In genomic region chr10:94335047-94335446, GRCm38 (mm10) we compare ENCODE assay signal across 32 mouse cellular contexts. TPM values are rescaled to one million over a fixed set of nuclear protein-coding genes. Genes with fewer than 3 reads are reported as not detected.
"Had no signal": no experiment of that assay in that cellular context is flagged by ENCODE, and none has a peak within 500 bp of the region (broad histone marks: within the 10 kb centered on the region; RNA-seq: fewer than 3 reads in every experiment).

No protein-coding gene starts in this region.

- H3K27ac ChIP-seq: embryonic facial prominence, embryonic 12.5 days; embryonic facial prominence, embryonic 13.5 days; embryonic facial prominence, embryonic 15.5 days; forebrain, embryonic 10.5 days; forebrain, embryonic 12.5 days; forebrain, embryonic 13.5 days; forebrain, embryonic 15.5 days; gastrocnemius, adult 2 months; heart, adult 2 months had no signal

- DNase-seq: cerebellum, adult 2 months; cerebellum, adult 8-10 months; cerebellum, adult 9-10 months; cerebellum, adult 9-11 months; cerebellum, postnatal 10 days; cerebellum, postnatal 14 days; cerebellum, postnatal 25 days; cerebellum, postnatal 36 days; embryo, embryonic 11 days; forebrain, postnatal 0 days; gastrocnemius, adult 2 months; gastrocnemius, postnatal 10 days; gastrocnemius, postnatal 14 days; gastrocnemius, postnatal 25 days; gastrocnemius, postnatal 36 days; heart, adult 18-20 months; heart, adult 2 months had no signal

- H3K27me3 ChIP-seq: embryonic facial prominence, embryonic 12.5 days; embryonic facial prominence, embryonic 13.5 days; embryonic facial prominence, embryonic 15.5 days; forebrain, embryonic 12.5 days; forebrain, embryonic 13.5 days; forebrain, embryonic 15.5 days had no signal

- H3K36me3 ChIP-seq: embryonic facial prominence, embryonic 12.5 days; embryonic facial prominence, embryonic 13.5 days; embryonic facial prominence, embryonic 15.5 days; forebrain, embryonic 10.5 days; forebrain, embryonic 12.5 days; forebrain, embryonic 15.5 days had no signal

- ATAC-seq: forebrain, embryonic 13.5 days; forebrain, embryonic 14.5 days; forebrain, embryonic 15.5 days; forebrain, embryonic 16.5 days; forebrain, postnatal 0 days had no signal

- H3K9me3 ChIP-seq: embryonic facial prominence, embryonic 12.5 days; embryonic facial prominence, embryonic 13.5 days; embryonic facial prominence, embryonic 15.5 days; forebrain, embryonic 10.5 days; forebrain, embryonic 12.5 days; forebrain, embryonic 13.5 days; forebrain, embryonic 15.5 days had no signal

- H3K9ac ChIP-seq: embryonic facial prominence, embryonic 12.5 days; embryonic facial prominence, embryonic 13.5 days; embryonic facial prominence, embryonic 15.5 days; forebrain, embryonic 12.5 days; forebrain, embryonic 13.5 days; forebrain, embryonic 15.5 days; forebrain, postnatal 0 days had no signal

- H3K4me2 ChIP-seq: embryonic facial prominence, embryonic 12.5 days; embryonic facial prominence, embryonic 13.5 days; embryonic facial prominence, embryonic 15.5 days; forebrain, embryonic 12.5 days; forebrain, embryonic 13.5 days; forebrain, embryonic 15.5 days had no signal

- H3K4me3 ChIP-seq: embryonic facial prominence, embryonic 12.5 days; embryonic facial prominence, embryonic 13.5 days; embryonic facial prominence, embryonic 15.5 days; erythroblast, embryonic 14.5 days; forebrain, embryonic 10.5 days; forebrain, embryonic 12.5 days; forebrain, embryonic 13.5 days; forebrain, embryonic 15.5 days; gastrocnemius, adult 2 months; heart, adult 2 months had no signal

RNA-seq across cellular contexts. Expression of gene Gm4792, which starts 36.5 kb away (rescaled TPM):
- polyA plus RNA-seq: cerebellum, adult 2 months; cortical plate, adult 2 months; embryonic facial prominence, embryonic 11.5 days; embryonic facial prominence, embryonic 12.5 days; embryonic facial prominence, embryonic 13.5 days; embryonic facial prominence, embryonic 15.5 days; erythroblast, embryonic 14.5 days; forebrain, embryonic 11.5 days; forebrain, embryonic 12.5 days; forebrain, embryonic 16.5 days; frontal cortex, adult 2 months; gonadal fat pad, adult 2 months; heart, adult 2 months had no signal
